Mouse (Mus musculus) testis, adult 2 months (tissue): Measurements from ENCODE around the gene Frmd5.

Source experiments
- CTCF ChIP-seq: fragments of 200-500 bp; IDR thresholded peaks from 2 replicates; pipeline ENCODE4 v1.5.1; 2012; ENCODE audit warnings: low read depth, mild to moderate bottlenecking, inconsistent platforms, low read length, moderate library complexity; ENCODE audit not compliant: control insufficient read depth, insufficient read depth, insufficient replicate concordance
- POLR2A ChIP-seq: fragments of 200-500 bp; IDR thresholded peaks from 2 replicates; pipeline ENCODE4 v1.6.1; 2012; ENCODE audit warnings: low read depth, mild to moderate bottlenecking, inconsistent platforms, low read length, moderate library complexity; ENCODE audit not compliant: control insufficient read depth

GRCm38 (mm10) chr2:121709096-121709495 lies 97.8 kb downstream of the Frmd5 start:
- TF ChIP-seq CTCF: no peak
- TF ChIP-seq POLR2A: no peak
